Mouse (Mus musculus) layer of hippocampus, postnatal 10 days (tissue): Measurements from ENCODE around the gene Klhl41. TPM values are rescaled to one million over a fixed set of nuclear protein-coding genes. Genes with fewer than 3 reads are reported as not detected.

Source experiments
- DNase-seq, 2 experiments: peaks; one replicate each; pipeline ENCODE4 v3.0.0; 2021; ENCODE audit warnings: low spot score in 2 of 2
- total RNA-seq, 2 experiments: library from RNA; stranded (reverse); gene quantifications; 2 replicates each; pipeline ENCODE4 v1.2.3; 2021

Gene Klhl41
- total RNA-seq, 2 experiments from 2014 or later = 0.46 to 0.80 TPM

DNA sequence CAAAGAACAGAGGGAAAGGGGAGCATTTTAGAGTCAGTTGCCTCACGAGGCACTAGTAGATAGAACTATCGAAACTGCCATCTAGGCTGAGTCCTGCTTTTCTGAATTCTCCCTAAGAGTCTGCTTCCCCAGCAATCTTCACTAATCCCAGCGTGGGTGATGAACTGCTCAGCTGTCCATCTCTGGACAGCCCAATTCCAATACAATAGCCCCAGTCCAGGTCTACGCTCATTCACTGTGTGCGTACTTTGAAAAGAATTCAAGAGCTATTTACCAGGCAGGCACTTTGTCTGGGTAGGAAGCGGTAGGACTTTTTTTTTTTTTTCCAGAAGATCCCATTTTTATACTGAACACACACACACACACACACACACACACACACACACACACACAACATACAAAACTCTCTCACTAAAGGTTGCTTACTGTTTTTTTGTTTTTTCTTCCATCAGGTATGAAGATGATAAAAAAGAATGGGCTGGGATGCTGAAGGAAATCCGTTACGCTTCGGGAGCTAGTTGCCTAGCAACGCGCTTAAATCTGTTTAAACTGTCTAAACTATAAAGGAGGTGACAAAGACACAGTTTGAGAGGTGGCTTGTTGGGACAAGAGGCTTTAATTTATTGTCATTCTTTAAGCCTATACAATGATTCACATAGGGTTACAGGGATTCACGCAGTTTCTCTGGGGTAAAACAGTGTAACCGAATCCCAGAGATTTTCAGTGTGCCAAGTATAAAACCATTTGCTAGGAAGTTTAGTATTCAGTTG lies 13.3 kb downstream of the Klhl41 start:
- DNase-seq = no peak

DNA sequence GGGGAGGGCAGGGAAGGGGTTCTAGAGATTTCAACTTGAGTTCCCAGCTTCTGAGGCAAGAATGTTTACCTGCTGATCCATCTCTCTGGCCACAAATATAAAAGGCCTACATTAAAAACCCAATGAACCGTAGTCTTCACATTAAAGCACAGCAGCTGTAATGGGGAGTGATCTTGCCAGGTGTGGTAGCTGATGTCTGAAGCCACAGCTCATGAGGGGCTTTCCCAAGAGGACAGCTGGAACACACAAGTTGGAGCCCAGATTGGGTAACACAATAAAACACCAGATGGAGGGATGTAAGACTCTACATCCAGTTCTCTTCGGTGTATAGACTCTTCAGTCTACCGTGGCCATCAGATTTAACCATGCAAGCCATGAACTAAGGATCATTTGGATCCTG lies 14.6 kb downstream of the Klhl41 start:
- DNase-seq = no peak

DNA sequence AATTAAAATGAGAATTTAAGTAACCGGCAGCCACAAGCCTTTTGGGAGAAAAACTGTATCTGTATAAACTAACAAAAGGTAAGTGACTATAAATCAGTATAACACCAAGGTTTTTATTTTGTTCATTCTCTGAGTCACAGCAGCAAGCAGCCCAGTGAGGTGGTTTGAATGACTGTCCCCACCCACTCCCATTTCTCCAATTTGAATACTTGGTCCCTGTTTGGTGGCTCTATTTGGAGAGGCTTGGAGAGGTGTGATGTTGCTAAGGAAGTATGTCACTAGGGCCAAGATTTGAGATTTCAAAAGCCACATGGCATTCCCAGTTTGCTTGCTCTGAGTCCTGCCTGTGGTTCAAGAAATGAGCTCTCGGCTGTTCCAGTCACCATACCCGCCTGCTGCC lies 20.3 kb downstream of the Klhl41 start:
- DNase-seq = no peak

DNA sequence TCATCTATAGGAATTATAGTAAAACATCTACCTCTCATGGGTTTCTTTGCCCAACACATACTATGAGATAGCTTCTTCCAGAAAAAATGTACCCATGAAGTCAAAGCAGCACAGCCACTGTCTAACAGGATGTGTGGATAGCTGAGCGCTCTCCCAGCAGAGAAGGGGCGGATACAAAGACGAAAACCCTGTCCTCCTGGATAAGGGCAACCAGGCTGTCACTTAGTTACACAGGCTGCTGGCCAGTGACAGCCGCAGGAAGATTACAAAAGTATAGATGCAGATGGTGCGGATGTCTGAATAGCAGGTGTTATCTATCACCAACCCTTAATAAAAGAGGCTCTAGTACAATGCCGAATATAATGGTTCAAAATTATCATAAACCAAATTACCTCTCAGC lies 20.9 kb downstream of the Klhl41 start:
- no peak for DNase-seq

DNA sequence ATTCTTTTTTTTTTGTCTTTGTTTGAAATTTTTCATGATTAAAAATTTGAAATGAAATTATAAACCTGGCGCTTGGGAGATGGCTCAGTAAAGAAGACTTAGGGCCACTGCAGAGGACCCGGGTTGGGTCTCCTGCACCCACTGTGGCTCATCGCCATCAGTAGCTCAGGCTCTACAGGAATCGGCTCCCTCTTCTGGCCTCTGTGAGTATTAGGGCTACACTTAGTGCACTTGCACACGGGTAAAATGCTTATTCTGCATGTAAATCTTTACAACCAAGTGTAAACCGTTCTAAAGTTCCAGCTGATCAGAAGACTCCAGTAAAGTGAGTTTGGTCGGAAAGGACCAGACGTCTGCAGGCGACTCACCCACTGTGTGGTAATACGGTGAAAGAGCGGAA lies 23.6 kb downstream of the Klhl41 start:
- no peak for DNase-seq

DNA sequence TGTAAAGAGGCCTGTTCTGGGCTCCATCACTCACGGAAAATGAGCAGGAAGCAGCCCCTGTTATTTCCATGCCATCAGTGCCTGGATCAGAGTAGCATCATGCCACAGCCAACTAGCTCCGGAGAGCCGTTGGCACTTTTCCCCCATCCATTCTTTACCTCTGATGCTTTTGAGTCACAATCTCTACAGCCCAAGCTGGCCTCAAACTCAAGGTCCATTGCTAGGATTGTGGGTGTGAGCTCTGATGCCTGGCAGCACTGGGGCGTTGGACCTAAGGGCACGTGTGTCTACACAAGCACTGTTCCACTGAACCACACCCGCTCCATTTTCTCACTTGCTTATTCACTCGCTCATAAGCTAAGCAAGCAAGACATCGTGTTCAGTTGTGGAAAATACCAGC lies 30.5 kb downstream of the Klhl41 start:
- no peak for DNase-seq

DNA sequence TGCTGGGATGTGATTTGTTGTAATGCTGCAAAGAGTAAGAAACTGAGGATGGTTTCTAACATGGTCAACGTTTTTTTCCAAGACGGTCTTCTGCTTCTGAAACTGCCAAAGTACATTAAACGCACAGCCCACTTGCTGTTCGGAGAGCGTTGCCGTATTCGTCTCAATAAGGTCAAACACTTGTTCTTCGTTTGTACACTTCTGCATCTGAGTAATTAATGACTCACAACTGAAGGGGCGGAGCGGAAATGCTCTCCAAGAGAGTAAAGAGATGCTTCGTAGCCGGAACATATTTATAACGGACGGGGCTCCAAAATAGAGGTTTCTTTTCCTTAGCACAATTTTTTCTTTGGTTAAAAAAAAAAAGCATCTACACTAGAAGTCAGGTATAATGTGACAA lies 42.3 kb downstream of the Klhl41 start:
- DNase-seq = peak; percentile 7 to 15

DNA sequence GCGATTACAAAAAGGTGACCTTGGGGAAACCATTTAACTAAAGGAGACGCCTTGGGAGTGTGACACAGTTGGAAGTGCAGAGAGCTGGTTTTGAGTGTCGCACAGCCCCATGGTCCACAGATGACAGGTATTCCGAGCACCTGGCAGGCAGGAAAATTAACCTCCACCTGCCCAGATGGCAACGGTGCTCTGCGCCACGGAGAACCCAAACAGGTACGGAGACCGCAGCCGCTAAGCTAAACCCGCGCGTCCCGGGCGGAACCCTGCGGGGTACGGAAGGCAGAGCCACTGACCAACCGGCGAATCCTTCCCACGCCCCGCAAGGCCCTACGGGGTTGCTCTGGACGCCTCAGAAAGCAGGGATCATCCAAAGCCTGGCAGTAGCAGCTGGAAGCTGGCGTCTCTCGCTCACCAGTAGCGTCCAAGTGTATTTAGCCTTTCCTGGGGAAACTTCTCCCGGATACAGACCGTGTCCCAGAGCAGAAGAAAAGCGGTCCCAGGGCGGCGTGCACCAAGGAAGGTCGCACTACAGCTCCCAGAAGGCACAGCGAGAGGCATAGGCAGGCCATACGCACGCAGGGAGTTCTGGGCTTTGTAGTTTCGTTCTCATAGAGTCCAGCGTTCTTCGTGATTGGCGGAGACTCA lies 43.2 kb downstream of the Klhl41 start, which contains the start of gene Fastkd1:
TSS of gene Fastkd1 (minus strand) at position 536 of the 645 bp plus-strand sequence.
- peak; percentile 78 to 85 for DNase-seq

DNA sequence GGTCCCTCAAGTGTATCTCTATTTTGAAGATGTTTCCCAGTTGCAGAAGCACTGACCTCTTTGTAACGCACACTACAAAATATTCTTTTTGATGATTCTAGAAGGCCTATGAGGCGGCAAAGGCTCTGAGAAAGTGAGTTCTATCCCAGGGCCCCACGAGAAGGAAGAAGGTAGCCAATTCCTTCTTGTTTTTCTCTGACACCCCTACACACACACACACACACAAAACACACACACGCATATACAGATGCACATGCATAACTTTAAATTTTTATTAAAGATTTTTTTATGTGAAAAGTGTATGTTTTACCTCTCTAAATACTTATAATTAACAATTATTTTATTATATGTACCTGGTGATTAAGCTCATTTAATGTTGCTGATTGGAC lies 43.7 kb downstream of the Klhl41 start:
- DNase-seq = no peak

DNA sequence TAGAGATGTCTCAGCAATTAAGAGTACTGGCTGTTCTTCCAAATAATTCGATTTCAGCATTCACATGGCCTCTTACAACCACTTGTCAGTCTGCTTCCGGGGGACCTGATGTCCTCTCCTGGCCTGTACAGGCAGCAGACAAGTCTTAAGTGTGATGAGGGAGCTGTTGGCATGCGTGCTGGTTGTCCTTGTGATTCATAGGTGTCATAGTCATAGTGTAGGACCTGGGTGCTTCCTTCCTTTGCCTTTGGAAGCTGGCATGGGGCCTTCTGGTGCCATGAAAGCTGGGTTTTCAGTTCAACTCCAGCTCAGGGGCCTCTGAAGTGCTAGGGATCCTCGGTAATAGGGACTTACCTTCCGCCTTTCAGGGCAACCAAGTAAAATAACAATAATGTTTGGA lies 44.2 kb downstream of the Klhl41 start:
- DNase-seq = no peak

DNA sequence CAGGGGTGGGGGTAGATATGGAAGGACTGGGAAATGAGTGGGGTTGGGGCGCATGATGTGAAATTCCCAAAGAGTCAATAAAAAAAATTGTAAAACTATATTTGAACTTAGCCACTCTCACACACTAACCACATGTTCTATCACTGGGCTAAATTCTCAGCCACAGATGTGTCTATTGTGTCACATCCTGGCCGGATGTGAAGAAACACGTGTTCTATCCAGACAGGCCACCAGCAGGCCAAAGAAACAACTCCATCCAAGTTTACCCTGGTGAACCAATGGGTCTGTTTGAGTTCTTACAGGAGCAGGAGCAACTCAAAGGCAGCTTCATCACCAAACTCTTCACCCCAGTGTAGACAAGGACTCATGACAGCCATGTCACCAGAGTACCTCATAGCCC lies 46.6 kb downstream of the Klhl41 start:
- no peak for DNase-seq

DNA sequence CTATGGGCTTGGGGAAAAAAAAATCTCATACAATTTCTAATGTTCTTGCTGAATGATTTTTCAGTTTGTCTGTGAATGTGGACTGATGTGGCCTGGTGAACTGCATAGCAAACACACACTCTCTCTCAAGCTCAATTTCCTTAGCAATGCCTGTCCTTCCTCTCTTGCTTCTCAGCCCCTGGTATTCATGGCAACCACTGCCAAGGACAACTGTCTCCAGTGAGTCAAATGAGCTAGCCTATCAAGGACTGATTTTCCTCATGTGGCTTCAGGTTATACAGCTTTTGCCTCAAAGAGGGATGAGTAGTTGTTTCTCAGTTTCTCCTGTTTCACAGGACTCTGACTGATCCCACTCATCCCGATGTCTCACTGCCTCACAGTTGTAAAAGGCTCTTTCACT lies 49.2 kb downstream of the Klhl41 start:
- no peak for DNase-seq

DNA sequence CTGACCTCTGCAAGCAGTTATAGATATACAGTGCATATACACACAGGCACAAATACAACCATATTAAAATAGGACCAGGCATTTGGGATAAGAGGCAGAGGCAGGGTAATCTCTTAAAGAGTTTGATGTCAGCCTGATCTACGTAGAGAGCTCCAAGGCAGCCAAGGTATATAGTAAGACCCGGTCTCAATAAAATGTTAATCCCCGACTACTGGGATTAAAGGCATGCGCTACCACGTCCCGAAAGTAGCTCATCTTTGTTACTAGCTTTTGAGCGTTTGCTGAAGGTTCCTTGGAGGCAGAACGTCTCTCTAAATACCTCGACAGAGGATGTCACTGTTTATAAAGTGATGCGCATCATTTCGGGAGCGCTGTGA lies 52.3 kb downstream of the Klhl41 start, which contains the start of gene Ppig:
TSS of gene Ppig (plus strand) at position 273 of the 377 bp plus-strand sequence.
- peak in 1 of 2 experiments; percentile 14 for DNase-seq

DNA sequence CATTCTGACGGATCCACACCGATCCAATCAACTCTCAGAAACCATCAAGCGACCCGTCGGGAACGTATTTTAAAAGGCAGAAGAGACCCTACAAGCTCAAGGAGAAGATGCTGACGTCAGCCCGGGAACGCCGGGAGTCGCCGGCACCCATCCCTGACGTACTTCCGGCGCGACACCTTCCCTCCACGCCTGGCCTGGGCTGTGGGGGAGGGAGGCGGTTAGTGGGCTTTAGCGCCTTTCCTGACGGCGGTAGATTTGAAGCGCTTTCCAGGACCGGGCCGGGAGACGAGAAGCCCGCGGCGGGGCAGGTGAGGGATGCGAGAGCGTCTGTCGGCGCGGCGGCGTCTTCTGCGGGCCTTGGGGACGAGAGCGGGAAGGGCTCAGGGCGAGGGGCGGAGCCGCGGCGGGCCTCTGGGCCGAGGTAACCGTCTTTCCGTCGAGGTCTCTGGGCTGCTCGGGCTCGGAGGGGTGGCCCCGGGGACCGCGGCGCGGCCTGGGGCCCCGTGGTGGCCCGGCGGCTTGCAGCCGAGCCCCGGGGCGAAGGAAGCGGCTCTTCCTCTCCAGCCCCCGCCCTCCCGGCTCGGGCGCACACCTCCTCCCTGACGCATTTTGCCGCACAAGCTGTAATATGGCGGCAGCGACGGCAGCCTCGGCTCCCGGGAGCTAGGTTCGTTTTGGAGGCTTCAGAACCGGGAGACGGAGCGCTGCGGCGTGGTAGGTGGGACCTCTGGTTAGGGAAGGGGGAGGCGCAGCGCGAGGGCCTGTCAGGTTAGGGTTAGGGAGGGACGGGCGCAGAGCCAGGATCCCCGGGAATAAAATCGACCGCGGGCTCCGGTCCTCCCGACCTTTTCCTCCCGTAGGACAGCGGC lies 53.0 kb downstream of the Klhl41 start:
- DNase-seq = peak; percentile 95 to 96

DNA sequence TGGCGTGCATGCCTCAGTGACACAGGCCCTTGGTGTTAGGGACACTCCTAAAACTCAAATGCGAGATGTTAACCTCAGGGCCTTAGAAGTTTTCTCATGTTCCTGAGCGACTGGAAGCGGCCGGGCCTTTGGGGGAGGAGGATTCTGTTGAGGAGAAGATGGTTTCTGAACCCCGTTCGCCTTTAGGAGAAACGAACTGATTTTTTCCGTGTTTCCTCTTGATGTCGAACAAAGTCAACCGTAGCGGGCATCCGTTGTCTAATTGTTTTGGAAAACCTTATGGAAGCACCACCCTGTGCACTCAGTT lies 53.6 kb downstream of the Klhl41 start:
- no peak for DNase-seq

Other genes with a start within 250 kb of the Klhl41 start
- gene Lrp2, start 84.1 kb upstream of the Klhl41 start, total RNA-seq = under 1 TPM; 0.74 to 0.78 TPM
- gene Bbs5, start 22.9 kb upstream of the Klhl41 start, total RNA-seq = 10 to 100 TPM; 26.7 to 33.2 TPM
- 10 to 100 TPM; 22.9 to 23.1 TPM for gene Fastkd1, start 43.4 kb downstream of the Klhl41 start, total RNA-seq
- 10 to 100 TPM; 56.8 to 65.8 TPM for gene Ppig, start 52.4 kb downstream of the Klhl41 start, total RNA-seq
- gene Ccdc173, start 119.5 kb downstream of the Klhl41 start, total RNA-seq = 1 to 10 TPM; 3.4 to 3.8 TPM
- 10 to 100 TPM; 20.2 to 20.8 TPM for gene Phospho2, start 119.5 kb downstream of the Klhl41 start, total RNA-seq
- 10 to 100 TPM; 82.6 to 92.2 TPM for gene Klhl23, start 151.8 kb downstream of the Klhl41 start, total RNA-seq
- 100 to 1,000 TPM; 135 to 170 TPM for gene Ssb, start 191.4 kb downstream of the Klhl41 start, total RNA-seq
- 10 to 100 TPM; 12.2 to 14.0 TPM for gene Mettl5, start 215.5 kb downstream of the Klhl41 start, total RNA-seq
- 100 to 1,000 TPM; 125 to 134 TPM for gene Ubr3, start 227.1 kb downstream of the Klhl41 start, total RNA-seq